Mouse (Mus musculus) frontal cortex, postnatal 14 days (tissue): ENCODE measurements around the gene Txnrd2.

ENCODE experiments used
- DNase-seq, 2 experiments: peaks; one replicate each; pipeline ENCODE4 v3.0.0; 2022; ENCODE audit warnings: low spot score in 2 of 2

Gene Txnrd2

DNA sequence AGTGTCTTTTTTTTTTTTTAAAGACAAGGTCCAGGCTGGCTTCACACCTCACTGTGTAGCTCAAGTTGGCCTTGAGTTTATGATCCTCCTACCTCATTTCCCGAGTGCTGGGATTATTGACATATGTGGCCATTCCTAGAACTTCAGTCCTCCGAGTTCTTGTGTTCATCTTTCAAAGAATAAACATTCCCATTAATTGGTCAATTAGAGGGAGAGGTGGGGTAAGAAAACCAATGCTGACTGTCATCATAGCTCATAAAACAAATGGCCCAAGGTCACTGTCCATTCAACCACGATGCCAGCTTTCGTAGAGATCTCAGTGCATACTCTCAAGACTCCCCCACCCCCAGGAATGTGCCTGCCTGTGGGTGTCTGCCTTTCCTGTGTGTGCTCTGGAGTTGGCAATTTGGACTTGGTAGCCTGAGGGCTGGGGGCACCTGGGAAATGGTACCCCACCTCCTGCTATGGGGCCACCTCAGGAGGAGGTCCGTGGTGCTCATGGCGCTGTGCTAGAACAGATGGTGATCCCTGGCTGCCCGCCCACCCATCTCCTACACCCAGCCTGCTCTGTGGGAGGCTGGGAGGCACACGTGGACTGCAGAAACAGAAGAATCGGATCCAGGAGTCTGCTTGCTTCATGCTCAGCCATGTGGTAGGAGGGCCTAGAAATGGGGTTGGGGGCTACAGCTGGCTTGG lies 25.4 kb downstream of the Txnrd2 start:
- peak; percentile 40 to 44 for DNase-seq

GRCm38 (mm10) chr16:18452361-18452862 lies 26.2 kb downstream of the Txnrd2 start:
- no peak for DNase-seq

DNA sequence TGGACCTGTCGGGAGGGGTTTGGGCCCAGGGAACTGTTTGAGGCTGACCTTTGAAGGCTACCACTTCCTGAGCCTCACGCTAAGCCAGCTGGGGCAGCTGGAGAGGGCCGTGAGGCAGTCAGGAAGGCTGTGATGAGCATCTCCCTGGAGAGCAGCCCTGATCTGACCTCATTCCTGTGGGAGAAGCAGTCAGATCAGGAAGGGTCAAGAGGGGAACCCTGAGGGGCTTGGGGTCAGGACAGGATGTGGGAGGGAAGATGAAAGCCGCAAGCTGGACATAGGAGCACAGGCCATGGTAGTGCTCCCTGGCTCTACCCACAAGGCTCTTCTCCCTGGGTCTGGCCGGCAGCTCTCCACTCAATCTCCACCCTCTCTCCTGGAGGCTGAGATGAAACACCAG lies 27.7 kb downstream of the Txnrd2 start:
- DNase-seq, result no peak

GRCm38 (mm10) chr16:18455407-18455806 lies 29.2 kb downstream of the Txnrd2 start:
- no peak for DNase-seq

DNA sequence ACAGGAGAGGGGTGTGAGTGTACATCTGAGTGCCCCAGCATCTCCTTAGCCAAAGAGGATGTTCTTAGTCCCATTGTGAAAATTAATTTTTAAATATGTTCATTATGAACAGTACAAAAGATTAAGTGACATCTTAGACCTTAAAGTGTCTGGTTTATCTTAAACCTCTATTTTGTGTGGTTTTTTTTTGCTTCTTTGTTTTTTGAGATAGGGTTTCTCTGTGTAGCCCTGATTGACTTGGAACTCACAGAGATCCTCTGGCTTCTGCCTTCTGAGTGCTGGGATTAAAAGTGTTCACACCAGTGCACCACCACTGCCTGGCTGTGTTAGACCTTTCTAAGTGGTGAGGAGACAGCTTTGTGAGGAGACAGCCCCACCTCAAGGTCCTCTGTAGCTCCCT lies 32.5 kb downstream of the Txnrd2 start:
- DNase-seq, result no peak

DNA sequence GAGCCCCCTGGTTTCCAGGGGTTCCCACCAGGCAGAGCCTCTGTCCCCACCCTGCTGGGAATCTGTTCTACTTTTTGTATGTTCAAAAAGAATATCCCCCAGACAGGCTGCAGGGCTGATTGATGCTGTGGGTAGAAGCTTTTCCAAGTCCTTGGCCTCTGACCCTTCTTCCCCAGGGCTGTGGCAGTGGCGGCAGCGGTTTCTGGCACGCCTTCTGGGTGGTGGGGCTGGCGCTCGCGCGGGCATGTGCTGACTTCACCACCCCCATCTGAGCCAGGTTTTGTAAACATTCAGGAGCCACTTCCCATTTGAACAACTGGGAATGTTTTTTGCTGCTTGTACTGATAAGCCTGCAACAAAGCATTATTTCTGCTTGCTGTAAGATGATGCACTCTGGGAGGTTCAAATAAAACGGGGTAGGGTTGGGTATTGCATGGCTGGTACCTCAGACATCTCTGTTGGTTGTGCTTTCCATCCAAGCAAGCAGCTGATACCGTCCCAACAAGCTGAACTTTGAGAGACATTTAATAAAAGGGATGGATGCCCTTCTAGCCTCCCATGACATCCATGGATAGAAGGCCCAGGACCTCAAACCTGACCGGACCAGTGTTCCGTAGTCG lies 33.3 kb downstream of the Txnrd2 start:
- DNase-seq, result no peak

DNA sequence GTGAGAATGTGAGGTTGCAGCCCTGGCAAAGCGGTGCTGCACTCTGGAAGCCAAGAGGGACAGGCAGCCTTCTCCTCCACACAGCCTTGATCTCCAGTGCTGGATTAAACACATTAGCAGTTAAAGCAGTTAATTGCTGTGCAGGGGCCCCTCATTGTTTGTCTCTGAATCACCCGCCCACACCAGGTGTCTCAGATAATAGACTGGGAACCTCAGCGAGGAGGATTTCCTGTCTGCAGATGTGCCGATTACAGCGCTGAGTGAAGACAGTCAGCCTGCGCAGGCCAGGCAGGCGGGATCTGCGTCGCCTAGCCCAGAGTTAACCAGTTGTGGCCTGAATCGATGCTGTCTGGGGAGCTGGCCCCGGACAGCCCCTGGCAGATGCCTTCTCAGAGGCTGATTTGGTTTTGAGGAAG lies 33.8 kb downstream of the Txnrd2 start:
- peak in 1 of 2 experiments; percentile 15 for DNase-seq

- DNase-seq, result no peak
Measured at GRCm38 (mm10) chr16:18460826-18461225, 34.6 kb downstream of the Txnrd2 start.

GRCm38 (mm10) chr16:18462031-18462430 lies 35.8 kb downstream of the Txnrd2 start:
- DNase-seq, result no peak

- DNase-seq, result no peak
Measured at GRCm38 (mm10) chr16:18462598-18462997, 36.4 kb downstream of the Txnrd2 start.

DNA sequence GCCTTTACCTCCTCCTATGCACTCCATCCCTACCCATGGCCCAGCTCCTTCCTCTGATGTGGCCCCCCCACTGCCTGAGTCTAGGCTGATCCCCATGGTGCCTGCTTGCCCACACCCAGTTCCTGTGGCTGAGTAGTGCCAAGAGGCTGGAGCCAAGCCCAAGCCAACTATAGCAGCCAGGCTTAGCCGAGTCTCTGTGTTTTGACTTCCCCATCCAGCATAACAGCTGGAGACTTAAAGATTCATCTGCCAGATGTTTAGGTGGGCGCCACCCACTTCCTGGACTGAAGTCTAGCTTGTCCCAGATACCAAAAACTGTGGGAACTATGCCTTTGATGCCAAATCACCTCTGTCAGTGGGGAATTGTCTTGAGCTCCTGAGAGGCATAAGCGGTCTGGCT lies 38.1 kb downstream of the Txnrd2 start:
- no peak for DNase-seq

GRCm38 (mm10) chr16:18470829-18471228 lies 44.6 kb downstream of the Txnrd2 start:
- DNase-seq, result no peak

DNA sequence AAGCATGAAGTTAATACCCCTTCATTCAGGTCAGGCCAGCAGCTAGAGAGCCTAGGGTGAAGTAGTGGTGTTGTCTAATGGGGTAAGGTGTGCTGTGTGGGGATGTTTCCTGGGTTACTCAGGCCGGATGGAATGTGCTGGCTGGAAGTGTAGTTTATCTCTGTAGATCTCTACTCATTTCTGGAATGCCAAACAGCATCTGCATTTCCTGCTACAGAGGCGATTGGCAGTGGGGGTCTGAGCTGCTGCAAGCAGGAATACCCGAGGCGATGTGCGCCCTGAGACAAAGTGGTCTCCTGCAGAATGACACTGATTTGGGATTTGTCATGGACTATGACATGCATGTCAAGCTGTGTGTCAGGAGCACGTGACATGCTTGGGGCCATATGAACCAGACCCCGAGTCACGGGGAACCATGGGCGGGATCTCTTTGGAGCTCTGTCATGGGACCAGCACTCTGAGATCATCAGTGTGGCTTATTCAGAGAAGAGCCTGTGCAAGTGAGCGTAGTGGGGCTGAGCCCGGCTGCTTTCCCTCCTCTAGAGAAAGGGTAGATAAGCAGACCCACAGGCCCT lies 45.3 kb downstream of the Txnrd2 start:
- no peak for DNase-seq

- no peak for DNase-seq
Measured at GRCm38 (mm10) chr16:18471976-18472375, 45.8 kb downstream of the Txnrd2 start.

DNA sequence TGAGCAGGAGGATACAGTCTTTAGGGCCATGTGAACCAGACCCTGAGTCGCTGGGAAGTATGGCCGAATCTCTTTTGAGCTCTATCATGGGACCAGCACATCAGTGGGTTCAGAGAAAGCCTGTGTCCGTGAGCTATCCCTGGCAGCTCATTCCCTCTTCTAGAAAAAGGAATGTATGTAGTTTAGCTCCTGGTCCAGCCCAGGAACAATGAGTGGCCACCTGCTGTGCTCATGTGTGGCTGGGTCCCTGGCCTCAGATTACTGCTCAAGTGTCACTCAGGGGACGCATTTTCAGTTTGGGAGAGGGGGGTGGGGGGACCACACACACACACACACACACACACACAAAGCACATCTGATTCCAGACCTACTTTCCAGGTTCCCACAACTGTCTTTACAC lies 46.2 kb downstream of the Txnrd2 start:
- no peak for DNase-seq

DNA sequence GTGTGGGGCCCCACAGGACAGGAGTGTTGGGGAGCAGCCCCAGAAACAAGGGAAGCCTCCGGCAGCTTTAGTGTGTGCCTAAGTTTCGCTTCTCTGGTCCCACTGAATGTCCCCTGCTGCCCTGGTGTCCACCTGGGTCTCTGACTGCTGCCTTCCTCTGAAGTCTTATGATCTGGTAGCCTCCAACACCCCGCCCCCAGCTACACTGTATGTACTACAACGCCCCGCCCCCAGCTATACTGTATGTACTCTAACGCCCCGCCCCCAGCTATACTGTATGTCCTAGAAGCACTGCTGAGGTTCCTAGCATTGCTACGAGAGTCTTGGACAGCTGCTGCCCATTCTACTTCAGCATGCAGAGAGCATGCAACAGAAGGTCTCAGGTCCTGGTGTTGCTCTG lies 46.8 kb downstream of the Txnrd2 start:
- no peak for DNase-seq

- no peak for DNase-seq
Measured at GRCm38 (mm10) chr16:18474021-18474420, 47.8 kb downstream of the Txnrd2 start.

DNA sequence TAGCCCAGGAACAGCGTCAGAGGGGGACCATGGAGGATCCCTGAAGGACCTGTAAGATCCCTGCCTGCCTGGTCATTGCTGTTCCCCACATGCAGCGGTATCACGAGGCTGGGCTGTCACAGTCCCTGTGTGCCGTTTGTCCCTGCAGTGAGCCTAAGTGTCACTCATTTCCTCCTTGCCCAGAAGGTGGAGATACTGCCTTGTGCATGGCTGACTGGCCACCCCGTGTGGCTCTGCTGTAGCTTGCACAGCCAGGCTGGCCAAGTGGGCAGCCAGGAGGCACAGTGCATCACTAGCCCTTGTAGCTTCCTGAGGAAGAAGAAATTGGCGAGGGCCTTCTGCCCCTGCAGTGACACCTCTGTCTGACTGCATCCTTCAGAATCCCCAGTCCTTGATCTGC lies 51.8 kb downstream of the Txnrd2 start:
- DNase-seq, result no peak

GRCm38 (mm10) chr16:18479667-18480066 lies 53.5 kb downstream of the Txnrd2 start:
- no peak for DNase-seq

DNA sequence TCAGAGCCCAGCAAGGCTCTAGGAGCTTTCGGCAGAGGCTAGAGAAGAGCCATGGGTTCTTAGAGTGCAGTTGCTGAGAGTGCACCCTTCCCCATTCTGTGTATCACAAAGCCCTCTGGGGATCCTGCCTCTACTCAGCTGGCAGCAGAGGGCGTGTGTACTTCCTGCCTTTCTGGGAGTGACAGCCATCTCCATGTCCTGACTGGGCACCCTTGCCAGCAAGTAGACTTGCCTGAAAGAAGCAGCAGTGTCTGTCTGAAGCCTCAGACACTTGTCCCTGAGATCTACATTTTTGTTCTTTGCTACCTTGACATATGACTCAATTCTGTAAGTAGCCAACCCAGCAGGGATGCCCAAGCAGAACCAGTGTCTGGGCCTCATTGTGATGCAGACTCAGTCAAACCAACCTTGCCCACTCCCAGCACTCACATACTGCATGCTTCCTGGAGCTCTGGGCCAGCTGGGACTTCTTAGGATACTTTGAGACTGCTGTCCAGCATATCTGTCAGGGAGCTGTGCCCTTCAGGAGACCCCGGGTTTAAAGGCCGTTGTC lies 54.8 kb downstream of the Txnrd2 start:
- DNase-seq, result no peak

DNA sequence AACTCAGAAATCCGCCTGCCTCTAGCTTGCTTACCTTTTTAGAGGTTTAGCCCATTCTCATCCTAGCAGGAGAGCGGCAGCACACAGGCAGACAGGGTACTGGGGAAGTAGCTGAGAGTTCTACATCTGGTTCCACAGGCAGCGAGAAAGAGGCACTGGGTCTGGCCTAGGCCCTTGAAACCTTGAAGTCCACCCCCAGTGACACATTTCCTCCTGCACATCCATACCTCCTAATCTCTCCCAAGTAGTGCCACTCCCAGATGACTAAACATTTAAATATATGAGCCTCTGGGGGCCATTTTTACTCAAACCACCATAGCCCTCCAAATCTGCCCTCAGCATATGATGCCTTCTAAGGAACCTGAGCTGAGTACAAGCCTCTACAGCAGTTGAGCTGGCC lies 56.2 kb downstream of the Txnrd2 start:
- no peak for DNase-seq

DNA sequence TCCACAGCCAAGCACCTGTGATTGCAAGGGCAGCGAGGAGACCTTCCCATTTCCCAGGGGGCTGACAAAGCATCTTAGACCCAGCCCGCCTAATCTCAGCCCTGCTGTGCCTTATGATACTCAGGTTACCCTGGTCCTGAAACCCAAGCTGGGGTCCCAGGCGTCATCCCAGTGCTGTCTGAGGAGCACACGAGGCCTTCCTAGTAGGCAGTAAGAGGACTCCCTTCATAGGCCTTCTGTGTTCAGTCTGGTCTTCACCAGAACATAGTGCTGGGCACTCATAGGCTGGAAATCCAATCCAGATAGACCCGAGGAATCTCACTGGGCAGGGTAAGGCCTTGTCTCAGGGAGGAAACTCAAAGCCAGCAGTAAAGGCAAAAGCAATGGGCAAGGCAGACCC lies 57.7 kb downstream of the Txnrd2 start:
- no peak for DNase-seq

- no peak for DNase-seq
Measured at GRCm38 (mm10) chr16:18484386-18484785, 58.2 kb downstream of the Txnrd2 start.
